Mouse (Mus musculus) natural killer cell, adult 2 months (primary cell): Measurements from ENCODE around the gene Peak1.
A peak's percentile ranks its signal among the peaks of the same experiment; 100 is the strongest.

Experiments
- DNase-seq, 2 experiments: peaks; one replicate each; pipeline ENCODE4 v3.0.0; 2022; ENCODE audit warnings: low spot score in 2 of 2

The Peak1 gene

DNA sequence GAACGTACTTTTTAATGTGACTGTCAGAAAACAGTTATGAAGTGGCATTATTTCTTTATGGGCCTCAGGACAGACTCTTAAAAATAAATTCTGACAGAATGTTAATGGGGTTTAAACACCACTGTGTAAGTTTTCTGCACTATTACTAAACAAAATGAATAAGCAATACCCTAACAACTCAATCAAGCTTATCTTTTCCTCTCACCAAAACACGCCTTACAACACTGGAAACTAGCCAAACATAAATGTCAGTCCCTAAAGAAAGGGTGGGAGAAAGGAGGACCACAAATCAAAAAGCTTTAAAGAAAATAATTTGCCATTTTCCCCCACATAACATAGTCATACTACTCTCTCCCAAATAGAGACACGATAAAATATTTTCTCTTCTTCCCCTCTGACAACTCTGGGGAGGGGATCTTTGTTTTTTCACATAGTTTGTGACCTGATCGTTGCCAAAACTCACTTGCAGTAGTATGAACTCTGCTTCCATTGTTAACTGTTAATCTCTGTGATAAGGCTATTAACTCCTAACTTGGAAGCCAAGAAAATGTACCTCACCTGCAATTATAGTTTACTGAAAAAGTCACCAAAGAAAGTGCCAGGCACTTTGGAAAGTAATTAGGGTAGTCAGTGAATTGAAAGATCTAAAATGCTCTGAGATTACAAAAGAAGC is 1.8 kb downstream of the Peak1 start:
- DNase-seq, result no peak

DNA sequence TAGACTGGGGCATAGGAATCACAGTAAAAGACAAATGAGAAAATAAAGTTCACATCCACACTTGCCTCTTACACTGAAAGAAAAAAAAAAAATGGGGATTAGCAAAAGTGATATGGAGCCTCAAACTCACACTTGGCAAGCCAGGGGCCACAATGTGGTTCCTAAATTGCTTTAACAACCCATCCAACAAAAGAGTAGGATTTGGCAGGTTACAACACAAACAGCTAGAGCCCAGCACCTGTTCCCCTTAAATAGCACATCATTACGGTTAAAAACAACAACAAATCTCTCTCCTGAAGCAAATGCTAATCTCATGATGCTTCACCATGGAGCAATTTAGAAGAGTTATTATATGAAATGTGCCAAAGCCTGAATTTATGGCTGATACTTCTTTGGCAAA is 2.5 kb downstream of the Peak1 start:
- no peak for DNase-seq

DNA sequence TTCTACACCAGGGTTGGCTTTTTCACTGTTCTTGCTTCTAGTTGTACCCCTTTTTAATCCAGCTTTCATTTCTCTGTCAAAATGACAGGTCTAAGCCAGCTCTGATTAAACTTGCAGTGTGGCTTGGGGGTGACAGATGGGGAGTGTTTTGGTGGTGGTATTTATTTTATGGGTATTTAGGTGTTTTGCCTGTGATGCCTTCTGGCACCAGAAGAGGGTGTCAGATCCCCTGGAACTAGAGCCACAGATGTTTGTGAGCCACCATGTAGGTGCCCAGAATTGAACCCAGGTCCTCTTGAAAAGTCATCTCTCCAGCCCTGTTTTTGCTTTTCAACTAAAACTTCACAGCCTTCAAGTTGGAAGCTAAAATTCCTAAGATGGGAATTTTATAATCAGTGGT is 3.5 kb downstream of the Peak1 start:
- DNase-seq, result peak in 1 of 2 experiments; percentile 16

- DNase-seq, result no peak
Measured at GRCm38 (mm10) chr9:56412716-56413115, 5.2 kb downstream of the Peak1 start.

- DNase-seq, result no peak
Measured at GRCm38 (mm10) chr9:56409928-56410327, 7.9 kb downstream of the Peak1 start.

GRCm38 (mm10) chr9:56404619-56405018 is 13.2 kb downstream of the Peak1 start:
- DNase-seq, result no peak

DNA sequence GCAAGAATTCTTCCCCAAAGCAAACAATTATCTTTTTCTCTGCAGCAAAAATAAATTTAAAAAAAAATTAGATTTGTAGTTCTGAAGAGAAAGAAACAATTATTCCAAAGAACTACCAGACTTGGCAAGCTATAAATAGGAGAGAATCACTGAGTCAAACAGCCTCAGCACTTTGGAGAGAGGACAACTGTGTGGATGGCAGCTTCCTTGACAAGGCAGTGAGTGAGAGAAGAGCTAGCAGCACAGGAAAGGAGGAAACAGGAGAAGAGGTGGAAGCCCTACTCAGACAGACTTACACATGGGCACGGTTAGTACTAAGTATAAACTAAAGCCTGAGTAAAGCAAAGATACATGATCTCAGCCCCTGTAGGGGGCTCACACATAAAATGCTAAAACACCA is 21.6 kb downstream of the Peak1 start:
- DNase-seq, result no peak

DNA sequence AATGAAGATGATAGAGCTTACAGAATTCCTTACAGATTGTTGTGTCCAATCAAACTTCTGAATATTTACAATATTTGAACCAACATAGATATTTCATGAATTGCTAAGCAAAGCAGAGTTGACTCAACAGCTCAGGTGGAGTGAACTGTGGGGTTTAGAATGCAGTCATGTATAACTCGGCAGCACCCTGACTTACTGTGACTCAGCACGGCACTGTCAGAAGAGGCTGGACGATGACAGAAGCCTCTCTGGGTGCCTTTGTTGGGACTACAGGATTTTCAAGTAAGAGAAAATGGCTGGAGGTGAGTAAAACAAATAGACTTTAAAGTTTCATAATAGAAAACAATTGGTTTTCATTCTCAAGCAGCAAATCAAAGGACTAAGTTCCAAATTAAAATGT is 25.0 kb downstream of the Peak1 start:
- no peak for DNase-seq

DNA sequence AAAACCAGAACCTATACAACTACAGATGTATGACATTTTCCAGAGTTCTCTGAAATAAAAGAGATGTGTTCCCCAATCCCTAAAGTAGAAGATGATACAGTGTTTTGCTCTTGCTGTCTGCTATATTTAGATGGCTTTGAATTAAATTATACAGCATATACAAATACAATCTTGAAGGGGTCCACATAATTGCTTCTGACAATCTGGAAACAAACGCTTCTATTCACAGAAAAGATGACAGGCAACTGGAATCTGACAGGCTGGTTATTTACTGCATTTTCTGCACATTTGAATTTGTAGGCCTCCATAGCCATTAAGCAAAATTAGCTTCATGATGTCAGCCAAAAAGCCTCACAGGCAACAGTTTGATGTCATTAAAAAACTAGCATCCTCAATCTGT is 35.1 kb downstream of the Peak1 start:
- no peak for DNase-seq

- DNase-seq, result no peak
Measured at GRCm38 (mm10) chr9:56374401-56374800, 43.5 kb downstream of the Peak1 start.

GRCm38 (mm10) chr9:56370710-56371109 is 47.2 kb downstream of the Peak1 start:
- DNase-seq, result no peak

DNA sequence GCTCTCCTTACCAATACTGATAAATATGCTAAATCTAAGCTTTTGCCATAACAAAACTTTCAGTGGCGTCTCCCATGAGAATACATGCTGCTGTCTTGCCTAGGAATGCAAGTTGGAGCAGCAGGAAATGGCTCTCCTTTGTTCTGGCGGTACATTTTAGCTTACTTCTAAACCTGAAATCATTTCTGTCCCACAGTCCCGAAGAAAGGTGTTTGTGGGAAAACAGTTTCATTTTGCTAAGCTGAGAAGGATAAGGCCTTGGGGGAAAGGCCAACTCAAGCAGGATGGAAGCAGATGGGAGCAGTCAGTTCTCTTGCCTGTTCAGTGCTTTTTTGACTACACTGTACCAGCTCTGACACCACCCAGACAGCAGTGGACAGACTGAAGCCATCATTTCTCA is 49.1 kb downstream of the Peak1 start:
- no peak for DNase-seq

DNA sequence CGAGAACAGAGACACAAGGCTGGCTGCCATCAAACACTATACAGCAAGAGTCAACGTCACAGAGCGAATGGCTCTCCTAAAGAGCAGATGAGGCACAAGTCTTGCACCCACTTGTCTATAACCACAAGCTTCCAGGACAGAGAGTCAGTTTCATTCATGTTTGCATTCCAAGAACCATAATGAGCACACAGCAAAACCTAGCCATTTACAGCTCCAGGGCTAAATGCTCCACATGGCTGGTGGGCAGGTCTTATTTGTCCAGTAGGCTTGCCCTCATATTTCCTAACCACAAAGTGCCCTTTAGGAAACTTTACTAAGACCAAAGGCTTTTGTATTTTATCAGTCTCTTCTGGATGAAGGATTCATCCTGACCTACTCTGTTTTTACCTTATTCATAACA is 54.6 kb downstream of the Peak1 start:
- DNase-seq, result no peak

DNA sequence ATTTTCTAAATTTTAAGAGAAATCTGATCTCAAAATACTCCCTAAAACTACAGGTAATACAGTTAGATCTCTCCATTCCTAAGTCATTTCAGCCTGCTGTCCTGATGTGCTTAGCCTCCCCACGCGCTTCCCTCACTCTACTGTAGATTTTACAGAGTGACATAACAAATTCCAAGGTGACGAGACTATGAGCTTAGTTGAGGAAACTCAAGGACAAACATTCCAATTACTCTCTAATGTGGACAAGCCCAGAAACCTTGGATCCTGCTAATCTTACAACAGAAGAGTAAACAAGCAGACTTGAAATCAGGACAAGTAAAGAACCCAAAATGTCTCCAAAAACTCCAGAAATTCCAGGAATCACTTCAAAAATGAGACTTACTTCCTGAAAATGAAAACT is 58.6 kb downstream of the Peak1 start:
- DNase-seq, result no peak

DNA sequence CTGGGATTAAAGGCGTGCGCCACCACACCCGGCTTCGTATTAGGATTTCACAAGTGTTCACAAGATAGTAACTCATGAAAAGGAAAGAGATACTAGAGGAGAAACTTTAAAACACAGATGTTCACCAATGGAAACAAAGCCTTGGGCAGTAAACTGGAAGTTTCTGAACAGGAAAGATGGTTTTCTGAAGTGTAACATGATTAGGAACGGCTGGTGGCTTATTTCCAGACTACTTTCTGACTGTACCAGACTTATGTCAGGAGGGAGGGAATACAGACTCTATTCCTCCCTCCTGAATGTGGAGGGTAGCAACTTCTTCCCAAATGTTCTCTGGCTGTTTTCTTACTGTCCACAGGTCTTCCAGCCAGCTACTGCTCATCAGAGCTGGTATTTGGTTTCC is 62.7 kb downstream of the Peak1 start:
- DNase-seq, result no peak

GRCm38 (mm10) chr9:56346321-56346720 is 71.5 kb downstream of the Peak1 start:
- DNase-seq, result no peak

DNA sequence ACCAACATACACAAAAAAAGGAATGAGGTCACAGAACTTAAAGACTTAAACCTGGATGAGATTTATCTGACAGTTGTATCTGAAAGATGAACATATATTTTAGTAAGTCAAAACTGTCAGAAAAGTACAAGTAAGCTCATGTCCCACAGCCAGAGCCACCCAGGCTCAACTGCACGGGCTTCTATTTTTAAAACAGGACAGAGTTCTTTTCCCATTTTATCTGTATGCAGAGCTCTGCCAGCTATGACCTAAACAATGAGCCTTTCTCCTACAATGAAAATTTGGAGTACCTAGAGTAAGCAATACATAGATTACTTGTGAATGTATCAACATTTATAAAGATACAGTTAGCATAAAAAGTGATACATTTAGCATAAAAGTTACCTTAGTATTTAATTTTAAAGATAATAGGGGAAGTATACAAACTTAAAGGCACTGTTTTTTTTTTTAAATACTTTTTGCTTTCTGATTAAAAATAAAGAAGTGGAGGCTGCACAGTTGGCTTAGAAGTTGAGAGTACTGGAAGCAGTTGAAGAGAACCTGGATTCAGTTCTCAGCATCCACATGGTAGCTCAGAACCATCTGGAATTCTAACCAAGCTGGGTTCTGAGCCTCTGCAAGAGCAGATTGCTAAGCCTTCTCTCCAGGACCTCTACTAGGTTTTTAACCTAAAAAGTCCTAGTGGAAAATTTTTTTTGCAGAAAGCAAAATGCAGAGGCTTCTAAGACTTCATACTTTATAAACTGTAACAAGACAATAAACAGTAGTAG is 78.3 kb downstream of the Peak1 start:
- DNase-seq, result no peak

DNA sequence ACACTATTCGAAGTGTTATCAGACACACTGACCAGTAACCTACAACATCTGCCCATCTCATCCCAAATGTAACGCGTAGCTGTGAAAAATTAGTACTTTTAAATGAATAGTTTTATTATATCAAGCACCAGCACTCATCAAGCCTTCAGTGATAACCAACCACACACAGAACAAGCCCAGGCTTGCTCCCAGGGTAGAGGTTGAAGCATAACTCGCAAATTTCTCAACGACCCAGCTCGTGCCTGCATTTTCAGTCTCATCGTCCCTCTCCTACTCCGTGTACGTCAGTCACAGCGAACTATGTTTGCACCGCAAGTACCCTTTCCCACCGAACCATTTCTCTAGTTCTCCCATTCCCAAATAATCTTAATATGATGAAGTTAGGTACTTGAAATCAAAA is 83.5 kb downstream of the Peak1 start:
- no peak for DNase-seq

DNA sequence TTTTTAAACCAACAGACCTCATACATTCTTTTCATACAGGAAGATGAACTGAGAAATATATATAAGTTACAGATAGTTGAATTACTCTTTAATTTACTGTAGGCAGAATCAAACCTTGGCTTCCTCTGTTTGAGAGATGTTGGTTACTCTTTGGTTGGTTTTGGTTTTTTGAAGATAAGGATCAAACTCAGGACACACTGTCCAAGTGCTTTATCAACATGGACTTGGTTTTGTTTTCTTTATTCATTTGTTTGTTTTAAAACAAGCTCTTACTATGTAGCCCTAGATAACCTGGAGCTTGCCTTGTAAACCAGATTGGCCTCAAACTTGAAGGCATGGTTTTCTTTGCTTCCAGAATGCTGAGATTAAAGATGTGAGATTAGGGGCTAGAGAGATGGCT is 85.1 kb downstream of the Peak1 start:
- no peak for DNase-seq

DNA sequence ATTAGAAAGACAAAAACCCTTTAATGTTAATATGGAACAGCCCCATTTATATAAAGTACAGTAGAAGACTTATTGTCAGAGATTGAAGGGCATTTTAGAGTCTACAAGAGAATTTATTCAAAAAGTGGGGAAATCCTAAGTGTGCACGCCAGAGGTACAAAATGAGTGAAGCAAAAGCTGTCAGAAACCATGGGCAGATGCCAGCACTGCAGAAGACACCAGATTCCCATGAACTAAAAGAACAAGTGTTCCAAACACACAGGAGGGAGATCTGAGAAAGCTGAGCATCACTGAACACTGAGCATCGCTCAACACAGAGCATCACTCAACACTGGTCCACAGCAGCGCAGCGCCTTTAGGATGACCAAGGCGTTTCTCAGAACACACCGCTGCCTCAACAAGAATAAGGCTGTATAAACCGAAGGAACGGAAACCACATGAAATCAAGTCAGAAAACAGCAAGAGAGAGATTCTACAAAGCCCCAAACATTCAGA is 91.3 kb downstream of the Peak1 start:
- no peak for DNase-seq

GRCm38 (mm10) chr9:56325725-56326124 is 92.1 kb downstream of the Peak1 start:
- DNase-seq, result no peak

DNA sequence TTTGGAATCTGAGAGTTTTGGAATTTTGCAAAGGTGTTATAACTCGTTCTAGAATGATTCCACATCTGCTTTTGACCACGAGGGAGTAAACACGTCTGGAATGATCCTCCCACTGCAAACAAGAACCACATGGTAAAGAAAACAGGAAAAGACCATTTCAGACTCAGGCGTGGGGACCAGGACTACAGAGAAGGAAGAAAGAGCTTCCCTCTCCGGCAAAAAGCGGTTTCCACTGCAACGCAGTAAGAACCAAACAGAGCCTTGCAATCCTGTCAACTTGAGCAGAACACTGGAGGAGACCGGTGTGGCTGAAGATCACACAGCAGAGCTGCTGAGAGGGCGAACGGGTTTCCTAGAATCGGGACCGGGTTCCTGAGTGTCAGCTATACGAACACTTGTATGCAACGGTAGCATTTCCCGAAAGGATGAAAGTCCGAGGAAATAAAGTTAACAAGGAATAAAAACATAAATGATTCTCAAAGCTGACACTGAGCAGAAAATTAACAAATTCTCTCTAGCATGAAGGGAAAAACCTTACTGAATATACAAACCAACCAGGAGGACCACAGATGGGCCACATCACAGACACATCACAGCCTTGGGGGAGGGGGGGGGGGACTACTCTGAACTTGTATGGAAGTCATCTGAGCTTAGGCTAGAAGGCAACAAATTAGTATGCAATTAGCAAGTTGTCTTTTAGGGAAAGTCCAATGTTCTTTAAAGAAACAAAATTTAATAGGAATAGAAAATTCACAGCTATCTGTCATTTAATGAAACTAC is 93.1 kb downstream of the Peak1 start:
- DNase-seq, result no peak

GRCm38 (mm10) chr9:56321291-56321690 is 96.6 kb downstream of the Peak1 start:
- no peak for DNase-seq
